Mouse (Mus musculus) spleen, postnatal 0 days (tissue): ENCODE measurements around the gene Rac2. TPM values are rescaled to one million over a fixed set of nuclear protein-coding genes. Genes with fewer than 3 reads are reported as not detected.

Experiments
- polyA plus RNA-seq: library from polyadenylated mRNA; unstranded; fragments of >200 nt; fragmentation: Nextera tagmentation; extraction: Ambion mirVana; gene quantifications from 2 replicates; pipeline ENCODE4 v1.2.1, GENCODE M21; 2015

Rac2 gene
- 213 and 273 TPM in 2 replicates for polyA plus RNA-seq

DNA sequence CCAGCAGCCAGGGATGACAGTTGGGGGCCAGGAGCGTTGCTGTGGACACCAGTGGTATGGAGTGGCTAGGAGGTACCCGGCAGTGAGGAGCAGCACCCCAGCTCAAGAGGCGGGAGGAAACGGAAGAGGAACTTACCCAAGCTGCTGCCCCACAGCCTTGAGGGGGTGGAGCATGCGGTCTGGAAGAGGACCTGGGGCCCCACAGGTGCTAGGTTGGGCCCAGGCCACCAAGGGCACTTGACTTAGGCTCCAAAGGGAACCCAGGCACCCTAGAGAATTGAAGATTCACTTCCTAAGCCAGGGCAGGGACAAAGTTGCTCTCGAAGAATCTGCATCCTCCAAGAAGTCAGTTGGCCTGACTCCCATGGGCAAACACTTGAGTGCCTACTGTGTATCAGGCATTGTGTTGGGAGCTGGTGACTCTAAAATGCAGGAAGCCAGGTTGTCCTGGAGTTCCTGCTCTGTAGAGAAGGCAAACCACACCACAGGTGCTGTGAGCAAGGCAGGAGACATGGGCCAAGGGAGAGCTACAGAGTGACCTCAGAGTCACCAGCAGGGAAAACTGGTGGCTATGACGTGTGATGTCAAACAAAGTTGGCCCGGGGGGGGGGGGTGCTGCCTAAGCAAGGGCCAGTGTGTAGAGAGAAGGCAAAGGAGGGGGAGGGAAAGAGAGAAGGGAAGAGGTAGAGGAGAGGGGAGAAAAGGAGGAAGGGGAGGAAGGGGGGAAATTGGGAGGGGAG is at the start of gene Rac2:
TSS of gene Rac2 (minus strand) at position 126 of the 740 bp plus-strand sequence.

GRCm38 (mm10) chr15:78596914-78597313 is 24.3 kb upstream of the Rac2 start, which contains the start of gene Cyth4:
Gene Cyth4, plus strand, starts transcription at chr15:78597047.

GRCm38 (mm10) chr15:78544561-78545001 is 28.0 kb downstream of the Rac2 start, which contains the start of gene Sstr3:
Gene Sstr3, minus strand, starts transcription at chr15:78544685.

GRCm38 (mm10) chr15:78530671-78531450 is 41.7 kb downstream of the Rac2 start, which contains the start of gene C1qtnf6:
Gene C1qtnf6, minus strand, starts transcription at chr15:78531416.

Other genes with a start within 250 kb of the Rac2 start
- gene Csf2rb, start 247.0 kb downstream of the Rac2 start, polyA plus RNA-seq, result 10.7 and 15.6 TPM in 2 replicates
- gene Tex33, start 176.9 kb downstream of the Rac2 start, polyA plus RNA-seq, result not detected in 2 replicates
- 28.7 and 36.2 TPM in 2 replicates for gene Tst, start 166.9 kb downstream of the Rac2 start, polyA plus RNA-seq
- 5.7 and 5.9 TPM in 2 replicates for gene Mpst, start 166.4 kb downstream of the Rac2 start, polyA plus RNA-seq
- 15.1 and 17.1 TPM in 2 replicates for gene Kctd17, start 144.2 kb downstream of the Rac2 start, polyA plus RNA-seq
- gene Tmprss6, start 104.1 kb downstream of the Rac2 start, polyA plus RNA-seq, result 0.11 and 0.30 TPM in 2 replicates
- gene Il2rb, start 77.5 kb downstream of the Rac2 start, polyA plus RNA-seq, result 2.8 and 4.1 TPM in 2 replicates
- 8.1 and 10.1 TPM in 2 replicates for gene C1qtnf6, start 41.4 kb downstream of the Rac2 start, polyA plus RNA-seq
- gene Sstr3, start 28.1 kb downstream of the Rac2 start, polyA plus RNA-seq, result not detected in 2 replicates
- gene Cyth4, start 24.3 kb upstream of the Rac2 start, polyA plus RNA-seq, result 22.1 and 29.7 TPM in 2 replicates
- 0.05 TPM in 2 replicates for gene Elfn2, start 146.0 kb upstream of the Rac2 start, polyA plus RNA-seq
- 12.7 and 15.6 TPM in 2 replicates for gene Mfng, start 200.7 kb upstream of the Rac2 start, polyA plus RNA-seq
- gene Card10, start 230.3 kb upstream of the Rac2 start, polyA plus RNA-seq, result 2.0 and 2.5 TPM in 2 replicates